Mouse (Mus musculus) myocyte (in vitro differentiated cells): Measurements from ENCODE around the gene Cd69.

Experiments
- CEBPB ChIP-seq: IDR thresholded peaks from 2 replicates; pipeline ENCODE4 v1.6.1; 2011; ENCODE audit warnings: mild to moderate bottlenecking, moderate library complexity; ENCODE audit not compliant: poor library complexity, insufficient read depth, severe bottlenecking
- E2F4 ChIP-seq: IDR thresholded peaks from one replicate; pipeline ENCODE4 v1.6.1; 2011; ENCODE audit warnings: mild to moderate bottlenecking, control low read depth, moderate library complexity; ENCODE audit not compliant: insufficient read depth
- MAX ChIP-seq: IDR thresholded peaks from one replicate; pipeline ENCODE4 v1.6.1; 2011; ENCODE audit warnings: low read depth, mild to moderate bottlenecking, control low read depth
- MYOD1 ChIP-seq, 3 experiments: IDR thresholded peaks; one replicate each; pipeline ENCODE4 v1.6.1; 2011; ENCODE audit warnings: control low read depth in 2 of 3, low read depth in 2 of 3, mild to moderate bottlenecking in 2 of 3, moderate library complexity in 1 of 3; ENCODE audit not compliant: insufficient read length in 2 of 3, control insufficient read depth in 1 of 3
- MYOG ChIP-seq, 3 experiments: IDR thresholded peaks; one replicate each; pipeline ENCODE4 v1.6.1; 2011; ENCODE audit warnings: control low read depth in 2 of 3, low read depth in 2 of 3, mild to moderate bottlenecking in 2 of 3; ENCODE audit not compliant: insufficient read length in 2 of 3, control insufficient read depth in 1 of 3, insufficient read depth in 1 of 3
- POLR2A ChIP-seq: IDR thresholded peaks from one replicate; pipeline ENCODE4 v1.6.1; 2011; ENCODE audit warnings: low read depth, mild to moderate bottlenecking, control low read depth, moderate library complexity; ENCODE audit not compliant: insufficient read length
- POLR2AphosphoS2 ChIP-seq: IDR thresholded peaks from one replicate; pipeline ENCODE4 v1.6.1; 2011; ENCODE audit warnings: low read depth, control low read depth; ENCODE audit not compliant: insufficient read length
- REST ChIP-seq: IDR thresholded peaks from one replicate; pipeline ENCODE4 v1.6.1; 2011; ENCODE audit warnings: mild to moderate bottlenecking, control low read depth, moderate library complexity; ENCODE audit not compliant: insufficient read depth, insufficient read length
- SRF ChIP-seq: IDR thresholded peaks from one replicate; pipeline ENCODE4 v1.6.1; 2011; ENCODE audit warnings: low read depth; ENCODE audit not compliant: control insufficient read depth, insufficient read length
- TCF12 ChIP-seq: IDR thresholded peaks from one replicate; pipeline ENCODE4 v1.6.1; 2011; ENCODE audit warnings: mild to moderate bottlenecking, control low read depth; ENCODE audit not compliant: poor library complexity, insufficient read depth, severe bottlenecking
- USF1 ChIP-seq: IDR thresholded peaks from one replicate; pipeline ENCODE4 v1.6.1; 2011; ENCODE audit warnings: low read depth, mild to moderate bottlenecking, control low read depth, moderate library complexity

DNA sequence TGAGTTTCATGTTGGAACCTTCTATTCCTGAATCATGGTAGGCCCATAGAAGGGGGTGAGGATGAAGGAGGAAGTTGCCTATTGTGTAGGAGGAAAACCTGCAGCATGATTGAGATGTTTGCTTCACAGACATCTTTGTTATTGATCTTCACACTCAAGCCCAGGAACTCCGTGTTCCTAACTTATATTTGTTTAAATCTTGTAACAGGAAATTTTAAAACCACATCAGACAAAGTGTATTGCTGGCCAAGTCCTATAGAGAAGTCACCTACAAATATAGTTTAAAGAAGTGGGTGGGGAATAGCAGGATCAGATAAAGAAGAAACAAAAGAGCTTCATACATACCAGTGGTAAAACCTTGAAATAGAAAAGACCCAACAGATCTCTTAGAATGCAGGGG is 28.9 kb upstream of the Cd69 start:
- TF ChIP-seq REST = no peak
- TF ChIP-seq MYOD1 (IDR thresholded peaks at IDR 0.05; ENCODE audit: control insufficient read depth in 1 of 3, insufficient read length in 2 of 3, low read depth in 2 of 3) = no peak
- no peak for TF ChIP-seq POLR2A
- TF ChIP-seq TCF12 = no peak
- TF ChIP-seq E2F4 = no peak
- no peak for TF ChIP-seq SRF
- TF ChIP-seq USF1 = no peak
- TF ChIP-seq CEBPB = no peak
- TF ChIP-seq MAX = no peak
- no peak for TF ChIP-seq MYOG (IDR thresholded peaks at IDR 0.05; ENCODE audit: control insufficient read depth in 1 of 3, insufficient read depth in 1 of 3, insufficient read length in 2 of 3, low read depth in 2 of 3)
- no peak for TF ChIP-seq POLR2AphosphoS2
